Comparison of ENCODE assay signal across 9 mouse cellular contexts in the genomic region with DNA sequence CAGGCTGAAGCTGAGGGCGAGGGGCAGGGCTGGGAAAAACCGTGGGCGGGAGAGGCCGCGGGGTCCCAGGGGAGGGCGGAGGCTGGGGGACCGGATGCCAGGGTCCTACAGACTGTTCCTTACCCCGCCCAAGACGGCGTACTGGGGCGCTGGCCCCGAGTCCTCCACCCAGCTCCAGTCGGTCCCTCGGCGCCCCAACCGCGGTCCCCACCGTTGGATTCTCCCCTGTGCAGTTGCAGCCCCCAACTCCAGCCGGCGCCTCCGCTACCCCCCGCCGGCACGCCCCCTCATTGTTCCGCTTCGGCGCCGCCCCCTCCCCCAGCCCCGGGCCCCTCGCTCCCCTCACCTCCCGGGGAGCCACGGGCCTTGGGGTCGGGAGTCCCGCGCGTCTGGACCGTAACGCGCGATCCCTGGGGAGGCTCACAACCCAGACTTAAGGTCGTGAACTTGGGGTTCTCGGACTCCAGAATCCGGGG. TPM values are rescaled to one million over a fixed set of nuclear protein-coding genes. Genes with fewer than 3 reads are reported as not detected.
DNase-seq lines count a peak whose midpoint lies in the region; ATAC-seq and TF ChIP-seq lines count a peak whose summit lies in the region.
"Had no signal": no experiment of that assay in that cellular context is flagged by ENCODE, and none has a peak within 500 bp of the region (broad histone marks: within the 10 kb centered on the region; RNA-seq: fewer than 3 reads in every experiment).

No protein-coding gene starts in this region.

- no peaks in the 10 kb centered on the region for H3K9me3 ChIP-seq in forebrain, embryonic 15.5 days
- no peaks in the 10 kb centered on the region for H3K9me3 ChIP-seq in hindbrain, embryonic 12.5 days (replicated peaks)

- no peak; the same call in 1 of the 2 replicates for ATAC-seq in forebrain, embryonic 15.5 days (replicated peaks)
- ATAC-seq in hindbrain, embryonic 12.5 days (ENCODE audit: low FRiP score) = peak; percentile 9

- H3K79me2 ChIP-seq in myocyte (ENCODE audit: control insufficient read depth, insufficient read depth) = peaks cover 27% of the 10 kb centered on the region

- no peaks in the 10 kb centered on the region for H3K27me3 ChIP-seq in forebrain, embryonic 15.5 days
- no peaks in the 10 kb centered on the region for H3K27me3 ChIP-seq in hindbrain, embryonic 12.5 days
- no peaks in the 10 kb centered on the region for H3K27me3 ChIP-seq in myocyte (ENCODE audit: control insufficient read depth, insufficient read depth, insufficient read length)
- H3K27me3 ChIP-seq in thymus, adult 2 months (ENCODE audit: control insufficient read depth, insufficient read depth, low read length) = no peaks in the 10 kb centered on the region
- H3K27me3 ChIP-seq: Patski had no signal

- H3K9ac ChIP-seq in forebrain, embryonic 15.5 days (replicated peaks) = peak overlapping the region; percentile 74
- H3K9ac ChIP-seq in hindbrain, embryonic 12.5 days = peak overlapping the region; percentile 88

- H3K4me3 ChIP-seq in layer of hippocampus, adult 2 months = peak overlapping the region; percentile 68
- peak overlapping the region; percentile 80 for H3K4me3 ChIP-seq in forebrain, embryonic 15.5 days
- peak overlapping the region; percentile 81 for H3K4me3 ChIP-seq in hindbrain, embryonic 12.5 days
- peak overlapping the region; percentile 86 for H3K4me3 ChIP-seq in myocyte
- H3K4me3 ChIP-seq in thymus, adult 2 months (ENCODE audit: control insufficient read depth, insufficient read depth, low read length) = peak overlapping the region; percentile 97

- H3K4me2 ChIP-seq in forebrain, embryonic 15.5 days (replicated peaks) = peak overlapping the region; percentile 79
- peak overlapping the region; percentile 57 for H3K4me2 ChIP-seq in hindbrain, embryonic 12.5 days (replicated peaks)
- peak overlapping the region; percentile 78 for H3K4me2 ChIP-seq in myocyte (ENCODE audit: low read depth)

- TF ChIP-seq POLR2A in myocyte (IDR thresholded peaks at IDR 0.05; ENCODE audit: insufficient read length, low read depth) = peak; percentile 55
- peak; percentile 64; the same call in 1 of the 2 replicates for TF ChIP-seq POLR2A in thymus, adult 2 months (IDR thresholded peaks at IDR 0.05; ENCODE audit: control insufficient read depth, extremely low read depth, insufficient read depth, low read length, poor library complexity)

- no peak for DNase-seq in layer of hippocampus, adult 2 months (ENCODE audit: low spot score in 2 of 2)
- no peak for DNase-seq in layer of hippocampus, adult 9-11 months
- peak; percentile 59 for DNase-seq in liver
- DNase-seq in thymus, adult 2 months = peak; percentile 83
- DNase-seq in frontal cortex, postnatal 36 days (ENCODE audit: low spot score in 2 of 2) = no peak

- under 1% methylated on average over 42 of the region's 43 CpGs for WGBS in forebrain, embryonic 15.5 days
- 1% methylated on average over 42 of the region's 43 CpGs for WGBS in hindbrain, embryonic 12.5 days
- WGBS in thymus, adult 2 months = under 1% methylated on average over 42 of the region's 43 CpGs

- H3K4me1 ChIP-seq in forebrain, embryonic 15.5 days = peaks cover 48% of the 10 kb centered on the region
- peaks cover 38% of the 10 kb centered on the region for H3K4me1 ChIP-seq in hindbrain, embryonic 12.5 days
- H3K4me1 ChIP-seq in thymus, adult 2 months (replicated peaks; ENCODE audit: control insufficient read depth, insufficient read depth, low read length) = peaks cover 39% of the 10 kb centered on the region

- H3ac ChIP-seq in myocyte (ENCODE audit: control insufficient read depth, insufficient read length) = peak overlapping the region; percentile 58

- TF ChIP-seq CTCF in layer of hippocampus, adult 2 months (conservative IDR thresholded peaks at IDR 0.05) = no peak
- TF ChIP-seq CTCF in thymus, adult 2 months (IDR thresholded peaks at IDR 0.05; ENCODE audit: borderline replicate concordance, control insufficient read depth, extremely low read depth, insufficient read depth, low read length, poor library complexity) = no peak

- H3K36me3 ChIP-seq in forebrain, embryonic 15.5 days = peaks cover 27% of the 10 kb centered on the region
- peaks cover 21% of the 10 kb centered on the region for H3K36me3 ChIP-seq in hindbrain, embryonic 12.5 days
- H3K36me3 ChIP-seq in myocyte (ENCODE audit: control insufficient read depth, insufficient read depth) = no peaks in the 10 kb centered on the region
- peaks cover 8% of the 10 kb centered on the region; the same call in 1 of the 2 replicates for H3K36me3 ChIP-seq in thymus, adult 2 months (ENCODE audit: control insufficient read depth, insufficient read depth, low read length)

- H3K27ac ChIP-seq in layer of hippocampus, adult 2 months = peak overlapping the region; percentile 77
- peak overlapping the region; percentile 90 for H3K27ac ChIP-seq in forebrain, embryonic 15.5 days (replicated peaks)
- H3K27ac ChIP-seq in hindbrain, embryonic 12.5 days = peak overlapping the region; percentile 90
- H3K27ac ChIP-seq in thymus, adult 2 months (ENCODE audit: control insufficient read depth, insufficient read depth, low read length) = peak overlapping the region; percentile 81

TF ChIP-seq in myocyte, 11 proteins besides CTCF, POLR2A, EP300 and RAD21:
- TF ChIP-seq MYOD1 (IDR thresholded peaks at IDR 0.05; ENCODE audit: control insufficient read depth in 1 of 3, insufficient read length in 2 of 3, low read depth in 2 of 3) = no peak
- no peak for TF ChIP-seq MYOG (IDR thresholded peaks at IDR 0.05; ENCODE audit: control insufficient read depth in 1 of 3, insufficient read depth in 1 of 3, insufficient read length in 2 of 3, low read depth in 2 of 3)
- no peak for TF ChIP-seq TCF12 (IDR thresholded peaks at IDR 0.05; ENCODE audit: insufficient read depth, poor library complexity, severe bottlenecking)
- TF ChIP-seq SRF (IDR thresholded peaks at IDR 0.05; ENCODE audit: control insufficient read depth, insufficient read length, low read depth) = no peak
- no peak for TF ChIP-seq TCF3 (IDR thresholded peaks at IDR 0.05; ENCODE audit: insufficient read length, low read depth)
- TF ChIP-seq CEBPB (IDR thresholded peaks at IDR 0.05; ENCODE audit: insufficient read depth, poor library complexity, severe bottlenecking) = no peak
- TF ChIP-seq MAX (IDR thresholded peaks at IDR 0.05; ENCODE audit: low read depth) = no peak
- no peak for TF ChIP-seq USF1 (IDR thresholded peaks at IDR 0.05; ENCODE audit: low read depth)
- TF ChIP-seq REST (IDR thresholded peaks at IDR 0.05; ENCODE audit: insufficient read depth, insufficient read length) = no peak
- no peak for TF ChIP-seq POLR2AphosphoS2 (IDR thresholded peaks at IDR 0.05; ENCODE audit: insufficient read length, low read depth)
- no peak for TF ChIP-seq E2F4 (IDR thresholded peaks at IDR 0.05; ENCODE audit: insufficient read depth)

RNA-seq across cellular contexts. Expression of a gene that starts 0.8 kb away (rescaled TPM):
- total RNA-seq in layer of hippocampus, adult 2 months (2021) = 1 to 10 TPM; 5.9 to 6.8 TPM
- 42.8 and 47.8 TPM in 2 replicates for polyA plus RNA-seq in forebrain, embryonic 15.5 days (2015; fragmentation: Nextera tagmentation; extraction: Ambion mirVana)
- polyA plus RNA-seq in hindbrain, embryonic 12.5 days (2016; fragmentation: Nextera tagmentation; extraction: Ambion mirVana) = 71.7 and 74.9 TPM in 2 replicates
- 15.8 TPM for polyA plus RNA-seq in myocyte (2012; fragmentation: generic; extraction: Trizol)
- 187 and 211 TPM in 2 replicates for polyA plus RNA-seq in thymus, adult 2 months (2012; rRNA removed)

RNA-seq across cellular contexts. Expression of a gene that starts 8.5 kb away (rescaled TPM):
- total RNA-seq in layer of hippocampus, adult 2 months (2021) = 1 to 10 TPM; 2.0 to 3.2 TPM
- polyA plus RNA-seq in forebrain, embryonic 15.5 days (2015; fragmentation: Nextera tagmentation; extraction: Ambion mirVana) = 5.6 and 5.7 TPM in 2 replicates
- polyA plus RNA-seq in hindbrain, embryonic 12.5 days (2016; fragmentation: Nextera tagmentation; extraction: Ambion mirVana) = 6.3 and 7.3 TPM in 2 replicates
- 7.5 TPM for polyA plus RNA-seq in myocyte (2012; fragmentation: generic; extraction: Trizol)
- 152 and 159 TPM in 2 replicates for polyA plus RNA-seq in thymus, adult 2 months (2012; rRNA removed)

RNA-seq across cellular contexts. Expression of a gene that starts 21.0 kb away (rescaled TPM):
- 10 to 100 TPM; 17.7 to 18.7 TPM for total RNA-seq in layer of hippocampus, adult 2 months (2021)
- polyA plus RNA-seq in forebrain, embryonic 15.5 days (2015; fragmentation: Nextera tagmentation; extraction: Ambion mirVana) = 44.6 and 46.9 TPM in 2 replicates
- 39.6 and 42.2 TPM in 2 replicates for polyA plus RNA-seq in hindbrain, embryonic 12.5 days (2016; fragmentation: Nextera tagmentation; extraction: Ambion mirVana)
- 34.2 TPM for polyA plus RNA-seq in myocyte (2012; fragmentation: generic; extraction: Trizol)
- polyA plus RNA-seq in thymus, adult 2 months (2012; rRNA removed) = 56.0 and 65.3 TPM in 2 replicates

RNA-seq across cellular contexts. Expression of a gene that starts 21.1 kb away (rescaled TPM):
- 100 to 1,000 TPM; 490 to 496 TPM for total RNA-seq in layer of hippocampus, adult 2 months (2021)
- polyA plus RNA-seq in forebrain, embryonic 15.5 days (2015; fragmentation: Nextera tagmentation; extraction: Ambion mirVana) = 514 and 544 TPM in 2 replicates
- 514 and 573 TPM in 2 replicates for polyA plus RNA-seq in hindbrain, embryonic 12.5 days (2016; fragmentation: Nextera tagmentation; extraction: Ambion mirVana)
- 4,542 TPM for polyA plus RNA-seq in myocyte (2012; fragmentation: generic; extraction: Trizol)
- polyA plus RNA-seq in thymus, adult 2 months (2012; rRNA removed) = 1,733 and 1,891 TPM in 2 replicates

RNA-seq across cellular contexts. Expression of a gene that starts 21.2 kb away (rescaled TPM):
- total RNA-seq in layer of hippocampus, adult 2 months (2021) = 10 to 100 TPM; 68.4 to 79.0 TPM
- polyA plus RNA-seq in forebrain, embryonic 15.5 days (2015; fragmentation: Nextera tagmentation; extraction: Ambion mirVana) = 98.0 and 106 TPM in 2 replicates
- polyA plus RNA-seq in hindbrain, embryonic 12.5 days (2016; fragmentation: Nextera tagmentation; extraction: Ambion mirVana) = 83.9 and 85.9 TPM in 2 replicates
- 34.3 TPM for polyA plus RNA-seq in myocyte (2012; fragmentation: generic; extraction: Trizol)
- 146 and 182 TPM in 2 replicates for polyA plus RNA-seq in thymus, adult 2 months (2012; rRNA removed)

Comparison
In these comparisons a context has a peak if more than half of its experiments do, and no peak if none do; other contexts are left out.
1. DNase-seq: peak in liver (single experiment) and thymus, adult 2 months (single experiment); none in layer of hippocampus, adult 2 months (0 of 2), layer of hippocampus, adult 9-11 months (single experiment) and frontal cortex, postnatal 36 days (0 of 2).
2. RNA of a gene that starts 8.5 kb away (polyA plus RNA-seq): 152 to 159 TPM in thymus, adult 2 months; 7.5 TPM in myocyte (single experiment), 6.3 to 7.3 TPM in hindbrain, embryonic 12.5 days and 5.6 to 5.7 TPM in forebrain, embryonic 15.5 days; every median in the first group is over 10 times any median in the second.
3. Peak in every context shown above with its lines, with median percentiles within 50 percentile points of each other: H3K27ac ChIP-seq, H3K4me3 ChIP-seq and H3K4me2 ChIP-seq.